Mouse (Mus musculus) R1 (cell line): ENCODE measurements around the gene F930015N05Rik.

Source experiments
- DNase-seq: peaks from one replicate; pipeline ENCODE4 v3.0.0-alpha.2; 2018; ENCODE audit warnings: low read depth, low spot score

F930015N05Rik gene

DNA sequence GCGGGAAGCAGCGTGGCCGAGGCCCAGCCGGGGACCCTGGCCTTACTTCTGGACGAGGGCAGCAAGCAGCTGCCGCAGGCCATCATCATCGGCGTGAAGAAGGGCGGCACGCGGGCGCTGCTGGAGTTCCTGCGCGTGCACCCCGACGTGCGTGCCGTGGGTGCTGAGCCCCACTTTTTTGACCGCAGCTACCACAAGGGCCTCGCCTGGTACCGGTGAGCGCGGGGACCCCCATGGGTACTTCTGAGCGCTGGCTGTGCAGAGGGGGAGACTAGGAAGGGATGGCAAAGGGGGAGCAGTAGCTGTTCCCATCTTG, at the start of gene F930015N05Rik:
Gene F930015N05Rik, minus strand, starts transcription at position 242 of the 316 bp plus-strand sequence.
- no peak for DNase-seq

GRCm38 (mm10) chr11:64481445-64481844, 45.0 kb upstream of the F930015N05Rik start:
- DNase-seq: no peak

DNA sequence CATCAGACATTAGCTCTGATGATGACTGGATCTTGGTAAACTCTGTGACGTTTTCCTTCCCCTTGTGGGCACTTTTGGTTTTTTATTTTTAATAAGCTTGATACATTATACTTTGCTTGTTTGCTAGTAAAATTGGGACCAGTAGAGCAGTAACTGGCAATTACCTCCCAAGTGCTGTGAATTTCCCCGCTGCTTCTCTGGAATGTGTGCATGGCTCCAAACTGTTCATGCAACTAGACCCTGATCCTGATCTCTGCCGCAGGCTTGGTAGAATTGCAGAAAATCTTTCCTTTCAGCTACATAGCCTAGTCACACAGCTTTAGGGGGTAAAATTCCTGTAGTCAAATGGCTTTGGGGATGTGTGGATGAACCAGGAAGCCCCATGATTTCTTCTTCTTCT, 37.2 kb upstream of the F930015N05Rik start:
- no peak for DNase-seq

DNA sequence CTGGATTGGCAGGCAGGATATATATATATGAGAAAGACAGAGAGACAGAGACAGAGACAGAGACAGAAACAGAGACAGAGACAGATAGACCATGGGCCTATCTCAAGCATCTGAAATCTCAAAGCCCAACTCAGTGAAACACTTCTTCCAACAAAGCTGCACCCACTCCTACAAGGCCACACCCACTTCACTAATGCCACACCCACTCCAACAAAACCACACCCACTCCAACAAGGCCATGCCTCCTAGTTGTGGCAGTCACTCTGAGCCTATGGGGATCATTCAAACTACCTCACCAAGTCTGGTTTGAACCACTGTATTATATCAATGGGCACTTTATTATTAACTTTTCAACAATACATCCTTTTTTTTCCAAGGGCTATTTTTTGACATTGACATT, 34.2 kb upstream of the F930015N05Rik start:
- peak; percentile 60 for DNase-seq

- no peak for DNase-seq
Measured at GRCm38 (mm10) chr11:64468737-64469136, 32.3 kb upstream of the F930015N05Rik start.

GRCm38 (mm10) chr11:64461746-64462145, 25.3 kb upstream of the F930015N05Rik start:
- no peak for DNase-seq

- no peak for DNase-seq
Measured at GRCm38 (mm10) chr11:64448586-64449315, 12.3 kb upstream of the F930015N05Rik start.

DNA sequence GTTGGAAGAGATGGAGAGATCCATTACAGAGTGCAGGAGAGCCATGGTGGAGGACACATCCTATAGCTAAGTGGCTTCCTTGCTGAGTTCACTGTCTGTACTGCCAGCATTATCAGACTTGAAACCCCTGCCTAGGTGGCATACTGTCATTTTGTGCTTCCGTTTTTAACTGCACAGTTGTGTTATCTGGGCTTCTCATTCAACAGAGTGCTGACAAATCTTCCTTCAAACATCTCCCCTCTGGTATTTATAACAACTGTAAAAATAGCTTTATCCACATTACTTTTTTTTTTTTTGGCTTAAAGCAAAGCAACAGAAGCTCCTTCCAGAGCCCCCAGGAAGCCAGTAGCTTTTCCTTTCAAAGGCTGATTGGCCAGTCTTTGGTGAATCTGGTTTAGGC, 8.8 kb upstream of the F930015N05Rik start:
- no peak for DNase-seq

DNA sequence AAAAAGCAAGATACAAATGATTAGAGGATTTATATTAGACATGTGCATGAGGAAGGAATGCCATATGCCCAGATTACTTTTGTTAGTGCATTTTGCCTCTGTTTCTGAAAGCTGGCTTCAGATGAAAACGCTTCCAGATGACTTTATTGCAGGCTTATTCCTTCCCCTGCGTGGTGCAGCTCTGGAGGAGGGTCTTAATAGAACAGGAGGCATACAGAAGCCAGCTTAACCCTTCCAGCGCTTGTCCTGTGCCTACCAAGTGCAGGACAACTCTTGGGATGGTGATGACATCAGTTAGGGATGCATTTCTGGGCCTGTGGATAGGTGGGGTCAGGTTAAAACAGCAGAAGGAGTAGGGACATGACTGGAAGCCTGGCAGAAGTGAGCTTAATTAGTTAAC, 6.2 kb upstream of the F930015N05Rik start:
- DNase-seq: no peak

- peak; percentile 68 for DNase-seq
Measured at GRCm38 (mm10) chr11:64442119-64442518, 5.7 kb upstream of the F930015N05Rik start.

- no peak for DNase-seq
Measured at GRCm38 (mm10) chr11:64438909-64439308, 2.5 kb upstream of the F930015N05Rik start.

DNA sequence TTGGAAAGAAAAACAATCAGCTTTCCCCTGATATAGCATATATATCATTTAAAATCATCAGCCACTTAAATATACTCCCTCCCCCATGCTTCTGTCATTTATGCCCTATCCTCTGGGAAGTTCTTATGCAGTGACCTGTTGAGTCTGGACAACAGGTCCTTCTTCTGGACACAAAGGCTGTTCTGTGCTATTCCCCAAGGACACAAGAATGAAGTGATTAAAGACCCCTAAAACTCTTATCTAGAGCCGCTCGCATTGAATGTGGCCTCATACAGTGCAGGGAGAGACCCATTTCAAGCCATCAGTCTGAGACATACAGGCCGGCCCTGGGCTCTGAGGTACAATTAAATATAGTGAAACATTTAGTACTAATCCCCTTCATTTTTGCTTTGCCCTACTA, 1.3 kb upstream of the F930015N05Rik start:
- no peak for DNase-seq

DNA sequence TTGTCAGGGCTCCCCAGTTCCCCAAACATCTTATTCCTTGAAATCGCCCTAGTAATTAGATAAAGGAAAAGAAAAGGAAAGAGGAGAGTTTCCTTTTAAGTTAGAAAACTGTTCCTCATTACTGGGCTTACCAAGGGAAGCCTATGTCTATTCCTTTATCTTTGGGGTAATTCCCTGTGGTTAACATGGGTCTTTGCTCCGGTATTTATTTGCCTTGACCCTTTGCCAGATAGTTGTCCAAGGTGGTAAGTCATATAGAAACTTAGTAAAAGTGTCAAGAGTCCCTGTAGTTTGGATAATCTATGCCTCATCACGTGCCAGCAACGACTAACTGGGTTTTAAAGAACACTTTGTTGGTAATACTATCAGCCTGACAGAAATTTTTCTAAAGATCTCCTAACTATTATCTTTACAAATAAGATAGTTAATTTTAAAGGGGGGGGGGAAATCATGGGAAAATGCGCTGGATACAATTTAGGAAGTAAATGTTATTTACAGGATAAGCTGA, 392 bp upstream of the F930015N05Rik start:
- no peak for DNase-seq

- peak; percentile 60 for DNase-seq
Measured at GRCm38 (mm10) chr11:64435546-64436411, 674 bp downstream of the F930015N05Rik start.

DNA sequence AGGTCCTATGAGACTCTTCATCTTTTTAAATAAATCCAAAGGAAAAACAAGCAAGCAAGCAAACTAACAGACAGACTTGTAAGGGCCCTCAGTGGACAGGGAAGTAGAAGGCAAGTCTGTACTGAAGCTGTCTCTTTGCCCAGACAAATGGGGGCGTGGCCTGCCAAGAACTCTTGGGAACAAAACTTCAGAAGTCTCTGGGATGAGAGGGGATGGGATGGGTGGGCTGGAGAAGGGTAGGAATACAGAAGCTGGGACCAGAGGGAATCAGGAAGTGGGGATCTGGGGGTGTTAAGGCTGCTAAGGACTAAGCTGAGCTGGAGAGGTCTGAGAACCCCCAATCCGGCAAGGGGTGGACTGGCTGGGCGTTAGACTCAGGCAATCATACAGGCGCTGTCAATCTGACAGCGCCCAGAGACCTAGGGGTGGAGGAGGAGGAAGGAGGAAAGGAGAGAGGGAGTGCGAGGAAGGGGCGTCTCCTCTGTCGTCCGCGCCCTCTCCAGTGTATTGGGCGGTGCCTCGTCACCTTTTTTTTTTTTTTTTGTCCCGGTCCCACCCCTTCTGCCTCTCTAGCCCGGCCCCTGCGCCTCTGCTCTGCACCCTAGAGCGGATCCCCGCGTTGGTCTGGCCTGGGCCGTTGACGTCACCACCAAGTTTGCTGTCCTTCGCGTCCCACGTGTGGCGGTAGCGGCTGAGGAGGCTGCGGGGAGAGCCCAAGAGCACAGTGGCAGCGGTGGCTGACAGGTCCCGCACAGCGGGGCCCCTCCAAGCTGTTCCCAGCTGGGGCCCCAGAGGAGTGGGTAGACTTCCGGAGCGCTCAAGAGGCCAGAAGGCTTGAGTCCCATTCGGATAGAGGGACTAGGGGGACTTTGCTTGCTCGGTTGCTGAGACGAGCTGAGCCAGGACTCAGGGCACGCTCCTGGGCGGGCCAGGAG, 1.6 kb downstream of the F930015N05Rik start, which contains the start of gene Hs3st3a1:
Gene Hs3st3a1, plus strand, starts transcription at position 722 of the 935 bp plus-strand sequence.
- peak; percentile 83 for DNase-seq

- DNase-seq: no peak
Measured at GRCm38 (mm10) chr11:64418969-64419368, 17.5 kb downstream of the F930015N05Rik start.

GRCm38 (mm10) chr11:64400534-64401093, 35.8 kb downstream of the F930015N05Rik start:
- DNase-seq: peak; percentile 48

DNA sequence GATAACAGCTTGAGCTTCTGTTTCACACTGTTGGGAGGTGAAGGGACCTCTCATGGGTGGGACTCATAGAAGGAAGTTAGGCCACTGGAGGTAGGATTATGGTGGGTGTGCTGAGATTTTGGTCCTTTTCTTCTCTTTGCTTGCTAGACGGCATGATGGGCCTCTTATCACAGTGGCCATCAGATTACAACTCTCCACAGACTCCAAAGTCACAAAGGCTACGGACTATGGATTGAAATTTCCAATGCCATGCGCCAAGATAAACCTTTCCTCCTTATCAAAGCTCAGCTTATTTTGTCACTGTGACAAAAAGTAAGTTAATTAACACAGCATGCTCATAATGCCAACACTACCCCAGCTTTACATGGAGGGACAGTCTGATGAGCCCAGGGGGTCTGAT, 38.8 kb downstream of the F930015N05Rik start:
- DNase-seq: no peak

- DNase-seq: no peak
Measured at GRCm38 (mm10) chr11:64396949-64397348, 39.5 kb downstream of the F930015N05Rik start.

DNA sequence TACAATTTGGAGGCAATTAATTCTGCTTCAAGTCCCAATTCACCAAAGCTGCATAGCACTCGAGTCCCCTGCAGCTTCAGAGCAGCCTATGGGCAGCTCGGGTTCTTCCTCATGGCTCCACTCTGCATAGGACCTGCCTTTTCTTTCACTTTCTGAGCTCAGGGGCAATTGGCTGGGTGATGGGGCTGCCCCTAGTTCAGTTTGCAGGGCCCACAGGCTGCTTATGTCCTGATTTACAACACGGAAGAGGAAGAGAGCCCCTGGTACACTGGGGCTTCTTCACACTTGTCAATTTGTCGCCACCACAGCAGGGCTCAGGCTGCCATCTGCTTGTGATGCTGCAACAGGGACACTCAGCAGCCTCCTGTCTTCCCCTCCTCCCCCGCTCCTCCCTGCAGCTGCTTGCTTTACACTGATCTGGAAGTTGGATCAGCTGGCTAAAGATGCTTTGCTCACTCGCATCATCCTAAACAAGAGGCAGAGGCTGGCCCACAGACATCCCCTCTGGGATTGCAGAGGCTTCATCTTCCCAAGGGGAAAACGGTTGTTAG, 40.0 kb downstream of the F930015N05Rik start:
- DNase-seq: no peak

DNA sequence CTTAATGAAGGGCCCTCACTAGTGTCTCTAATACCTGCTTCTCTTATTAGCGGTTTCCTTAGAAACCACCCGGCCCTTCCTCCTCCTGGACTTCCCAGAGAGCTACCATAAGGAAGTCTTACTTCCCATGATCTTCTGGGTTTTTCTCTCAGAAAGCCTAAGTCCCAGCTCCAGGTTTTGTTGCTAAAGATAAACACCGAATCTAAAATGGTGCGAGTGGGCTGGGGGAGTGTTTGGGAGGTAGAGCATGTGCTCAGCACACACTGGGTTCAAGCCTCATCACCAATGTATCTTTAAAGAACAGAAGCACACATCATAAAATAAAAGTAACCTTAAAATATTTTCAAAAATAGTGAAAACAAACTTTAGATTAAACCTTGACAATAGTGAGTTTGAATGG, 50.1 kb downstream of the F930015N05Rik start:
- DNase-seq: no peak
